Mouse (Mus musculus) heart, embryonic 16.5 days (tissue): ENCODE measurements around the gene Timeless. TPM values are rescaled to one million over a fixed set of nuclear protein-coding genes. Genes with fewer than 3 reads are reported as not detected.
A peak's percentile ranks its signal among the peaks of the same experiment; 100 is the strongest.

ENCODE experiments used
- ATAC-seq: fragments of 200-750 bp; cut with Nextera tagmentation; replicated peaks from 2 replicates; pipeline ENCODE4 v1.8.0; 2017; ENCODE audit warnings: moderate number of reproducible peaks; ENCODE audit not compliant: insufficient read depth, low FRiP score; ENCODE audit errors: extremely low read depth
- H3K27ac ChIP-seq: fragments of 300-500 bp; sonication (generic); 2 replicates; pipeline ENCODE4 v1.5.1; 2014; ENCODE audit warnings: mild to moderate bottlenecking, low read length, control low read depth, moderate library complexity
- H3K27me3 ChIP-seq: fragments of 300-500 bp; sonication (generic); 2 replicates; pipeline ENCODE4 v1.6.1; 2014; ENCODE audit warnings: low read length, mixed read lengths; ENCODE audit not compliant: control insufficient read depth, insufficient read depth
- H3K36me3 ChIP-seq: fragments of 300-500 bp; sonication (generic); 2 replicates; pipeline ENCODE4 v1.6.1; 2014; ENCODE audit not compliant: control insufficient read depth, insufficient read depth
- H3K4me1 ChIP-seq: fragments of 300-500 bp; sonication (generic); 2 replicates; pipeline ENCODE4 v1.6.1; 2014; ENCODE audit warnings: low read length, mixed read lengths; ENCODE audit not compliant: control insufficient read depth, insufficient read depth
- H3K4me2 ChIP-seq: fragments of 300-500 bp; sonication (generic); 2 replicates; pipeline ENCODE4 v1.6.1; 2014; ENCODE audit warnings: low read depth, mild to moderate bottlenecking, control low read depth, low read length
- H3K4me3 ChIP-seq: fragments of 300-500 bp; sonication (generic); 2 replicates; pipeline ENCODE4 v1.5.1; 2014; ENCODE audit warnings: mild to moderate bottlenecking, control low read depth, low read length
- H3K9ac ChIP-seq: fragments of 300-500 bp; sonication (generic); 2 replicates; pipeline ENCODE4 v1.6.1; 2014; ENCODE audit warnings: low read length, control low read depth
- H3K9me3 ChIP-seq: fragments of 300-500 bp; sonication (generic); replicated peaks from 2 replicates; pipeline ENCODE4 v1.6.1; 2016; ENCODE audit warnings: low read length; ENCODE audit not compliant: control insufficient read depth
- WGBS: fragments of 180-500 bp; shearing (Covaris S2); extraction: QIAGEN DNeasy Blood & Tissue Kit; methylation state at CpG from one replicate; pipeline ENCODE4 v1.1.7; 2014; 5-methylcytosine and 5-hydroxymethylcytosine counted together
- polyA plus RNA-seq: library from polyadenylated mRNA; unstranded; fragments of >200 nt; fragmentation: Nextera tagmentation; extraction: Ambion mirVana; gene quantifications from 2 replicates; pipeline ENCODE4 v1.2.1, GENCODE M21; 2015

Timeless gene
- polyA plus RNA-seq, 1 experiment from 2014 or later = 30.4 TPM

- Histone ChIP-seq H3K9ac (no peak overlapping the region), H3K9me3 (no peaks in the 10 kb centered on the region), H3K36me3 (peaks cover 17% of the 10 kb centered on the region), H3K27ac (no peak overlapping the region), H3K4me2 (no peak overlapping the region), H3K4me1 (peaks cover 10% of the 10 kb centered on the region; the same call in 1 of the 2 replicates), H3K27me3 (no peaks in the 10 kb centered on the region), H3K4me3 (no peak overlapping the region)
- no peak for ATAC-seq
- WGBS = 90% methylated on average over 4 of the region's 4 CpGs
Measured at GRCm38 (mm10) chr10:128239140-128239539, 7.3 kb downstream of the Timeless start.

DNA sequence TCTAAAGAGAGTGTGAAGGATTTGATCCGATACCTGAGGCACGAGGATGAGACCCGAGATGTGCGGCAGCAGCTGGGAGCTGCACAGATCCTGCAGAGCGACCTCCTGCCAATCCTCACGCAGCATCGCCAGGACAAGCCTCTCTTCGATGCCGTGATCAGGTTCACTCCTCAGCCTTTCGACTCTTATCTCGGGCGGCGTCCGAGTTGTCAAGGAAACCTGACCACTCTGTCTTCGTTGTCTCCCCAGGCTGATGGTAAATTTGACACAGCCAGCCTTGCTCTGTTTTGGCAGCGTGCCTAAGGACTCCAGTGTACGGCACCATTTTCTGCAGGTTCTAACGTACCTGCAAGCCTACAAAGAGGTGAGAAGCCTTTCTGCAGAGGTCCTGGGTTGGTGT lies 8.3 kb downstream of the Timeless start:
- Histone ChIP-seq H3K27ac (no peak overlapping the region), H3K4me2 (no peak overlapping the region), H3K4me3 (no peak overlapping the region), H3K9me3 (no peaks in the 10 kb centered on the region), H3K4me1 (peaks cover 10% of the 10 kb centered on the region; the same call in 1 of the 2 replicates), H3K36me3 (peaks cover 19% of the 10 kb centered on the region), H3K9ac (no peak overlapping the region), H3K27me3 (no peaks in the 10 kb centered on the region)
- WGBS = 65% methylated on average over 18 of the region's 18 CpGs
- no peak for ATAC-seq

DNA sequence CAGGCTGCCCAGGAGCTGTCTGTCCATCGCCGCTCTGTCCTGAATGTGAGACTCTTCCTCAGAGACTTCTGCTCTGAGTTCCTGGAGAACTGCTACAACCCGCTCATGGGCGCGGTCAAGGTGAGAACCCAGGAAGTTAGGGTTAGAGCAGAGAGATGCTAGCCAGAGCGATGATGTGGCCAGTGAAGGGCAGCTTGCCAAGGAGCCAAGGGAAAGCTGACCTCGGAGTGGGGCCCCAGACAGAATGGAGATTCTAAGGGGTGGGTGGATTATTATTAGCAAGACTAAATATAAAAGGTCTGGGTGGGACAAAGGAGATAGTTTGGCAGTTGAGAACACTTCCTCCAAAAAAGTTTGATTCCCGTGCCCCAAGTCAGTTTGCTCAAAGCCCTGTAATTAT lies 11.4 kb downstream of the Timeless start:
- peaks cover 20% of the 10 kb centered on the region for H3K36me3 ChIP-seq
- peak overlapping the region; percentile 22; the same call in 1 of the 2 replicates for H3K9ac ChIP-seq
- H3K4me3 ChIP-seq = no peak overlapping the region
- WGBS = 73% methylated on average over 8 of the region's 8 CpGs
- ATAC-seq = no peak
- H3K4me1 ChIP-seq = peaks cover 5% of the 10 kb centered on the region; the same call in 1 of the 2 replicates
- peak overlapping the region; percentile 64 for H3K27ac ChIP-seq
- H3K4me2 ChIP-seq = no peak overlapping the region
- H3K27me3 ChIP-seq = no peaks in the 10 kb centered on the region
- H3K9me3 ChIP-seq = no peaks in the 10 kb centered on the region

GRCm38 (mm10) chr10:128244121-128244520 lies 12.3 kb downstream of the Timeless start:
- no peak for ATAC-seq

GRCm38 (mm10) chr10:128247020-128247732 lies 15.3 kb downstream of the Timeless start:
- H3K4me3 ChIP-seq = peak overlapping the region; percentile 9; the same call in 1 of the 2 replicates
- H3K36me3 ChIP-seq = peaks cover 37% of the 10 kb centered on the region
- WGBS = 71% methylated on average over 17 of the region's 17 CpGs
- H3K9ac ChIP-seq = no peak overlapping the region
- peak; percentile 71 for ATAC-seq
- peak overlapping the region; percentile 78 for H3K27ac ChIP-seq
- no peaks in the 10 kb centered on the region for H3K27me3 ChIP-seq
- peak overlapping the region; percentile 23 for H3K4me2 ChIP-seq
- H3K9me3 ChIP-seq = no peaks in the 10 kb centered on the region
- peaks cover 5% of the 10 kb centered on the region; the same call in 1 of the 2 replicates for H3K4me1 ChIP-seq

More at GRCm38 (mm10) chr10:128244121-128244520, 12.3 kb downstream of the Timeless start:
- no peak overlapping the region for H3K4me2 ChIP-seq
- H3K36me3 ChIP-seq = peaks cover 23% of the 10 kb centered on the region
- no peak overlapping the region for H3K4me3 ChIP-seq
- 91% methylated on average over 15 of the region's 15 CpGs for WGBS
- H3K27ac ChIP-seq = no peak overlapping the region
- H3K9ac ChIP-seq = no peak overlapping the region
- H3K4me1 ChIP-seq = peaks cover 5% of the 10 kb centered on the region; the same call in 1 of the 2 replicates
- H3K9me3 ChIP-seq = no peaks in the 10 kb centered on the region
- H3K27me3 ChIP-seq = no peaks in the 10 kb centered on the region

DNA sequence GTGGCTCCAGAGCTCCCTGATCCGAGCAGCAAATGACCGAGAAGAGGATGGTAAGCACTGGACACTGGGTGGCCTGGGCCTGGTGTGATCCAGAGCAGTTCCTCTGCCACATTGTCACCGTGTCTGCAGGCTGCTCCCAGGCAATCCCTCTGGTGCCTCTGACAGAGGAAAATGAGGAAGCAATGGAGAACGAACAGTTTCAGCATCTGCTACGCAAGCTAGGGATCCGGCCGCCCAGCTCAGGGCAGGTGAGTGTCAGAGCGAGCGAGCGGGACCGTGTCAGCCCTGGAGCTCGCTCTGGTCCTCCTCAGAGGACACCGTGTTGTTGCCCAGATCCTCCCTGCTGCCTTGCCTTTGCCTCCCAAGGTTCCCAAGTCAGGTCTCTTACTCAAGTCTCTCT lies 18.7 kb downstream of the Timeless start:
- Histone ChIP-seq H3K36me3 (peaks cover 36% of the 10 kb centered on the region), H3K4me3 (no peak overlapping the region), H3K4me2 (no peak overlapping the region), H3K27ac (no peak overlapping the region), H3K9me3 (no peaks in the 10 kb centered on the region), H3K9ac (no peak overlapping the region), H3K27me3 (no peaks in the 10 kb centered on the region), H3K4me1 (no peaks in the 10 kb centered on the region)
- WGBS = 91% methylated on average over 13 of the region's 13 CpGs
- ATAC-seq = no peak

DNA sequence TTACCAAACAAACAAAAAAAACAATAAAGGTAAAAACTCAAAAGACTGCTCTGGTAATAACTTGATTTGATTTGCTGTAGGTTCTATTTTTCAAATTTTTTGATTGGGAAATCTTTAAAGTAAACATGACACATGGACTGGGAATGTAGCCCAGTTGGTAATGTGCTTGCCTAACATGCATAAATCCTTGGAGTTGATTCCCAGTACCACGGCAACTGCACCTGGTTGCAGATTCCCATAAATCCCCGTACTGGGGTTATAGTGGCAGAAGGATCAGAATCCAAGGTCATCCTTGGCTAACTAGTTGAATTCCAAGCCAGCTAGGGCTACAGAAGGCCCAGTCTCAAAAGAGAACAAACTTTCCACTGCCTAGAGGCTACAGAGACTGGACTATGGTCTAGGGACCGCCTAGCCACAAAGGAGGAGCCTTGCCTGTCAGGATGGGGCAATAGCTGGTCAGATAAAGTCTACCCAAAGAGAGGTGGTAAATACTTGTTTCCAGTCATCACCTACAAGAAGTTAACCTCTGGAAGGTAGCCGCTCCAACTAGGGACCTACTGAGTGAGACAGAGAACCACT lies 21.9 kb downstream of the Timeless start, which contains the start of gene Apon:
Apon (plus strand) TSS at position 420 of the 579 bp plus-strand sequence.
- WGBS = 83% methylated on average over 4 of the region's 4 CpGs

DNA sequence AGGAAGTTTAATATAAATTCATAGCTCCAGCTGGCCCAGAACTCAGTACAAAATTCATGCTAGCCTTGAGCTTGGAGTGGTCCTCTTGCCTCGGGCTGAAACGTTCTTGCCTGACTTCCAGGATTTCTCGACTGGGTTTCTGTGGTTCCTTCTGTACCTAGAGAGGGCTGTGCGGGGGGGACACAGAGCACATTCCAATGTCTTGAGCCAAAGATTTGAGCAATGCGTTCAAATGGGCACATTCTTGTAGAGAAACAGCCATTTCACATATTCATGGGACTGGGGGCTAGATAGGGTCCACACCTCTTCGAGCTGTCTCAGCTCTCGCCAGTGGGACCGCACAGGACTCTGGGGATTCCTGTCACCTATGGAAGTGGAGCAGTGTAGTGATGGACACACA lies 24.1 kb downstream of the Timeless start:
- no peaks in the 10 kb centered on the region for H3K27me3 ChIP-seq
- no peak for ATAC-seq
- no peak overlapping the region for H3K4me2 ChIP-seq
- no peak overlapping the region for H3K9ac ChIP-seq
- H3K4me3 ChIP-seq = no peak overlapping the region
- H3K27ac ChIP-seq = no peak overlapping the region
- peaks cover 17% of the 10 kb centered on the region; the same call in 1 of the 2 replicates for H3K36me3 ChIP-seq
- H3K4me1 ChIP-seq = no peaks in the 10 kb centered on the region
- no peaks in the 10 kb centered on the region for H3K9me3 ChIP-seq
- WGBS = 78% methylated on average over 8 of the region's 8 CpGs

More for the DNA sequence above, 21.9 kb downstream of the Timeless start, which contains the start of gene Apon:
- no peaks in the 10 kb centered on the region for H3K4me1 ChIP-seq
- H3K9me3 ChIP-seq = no peaks in the 10 kb centered on the region
- ATAC-seq = no peak
- no peak within 1 kb of the TSS for H3K9ac ChIP-seq
- H3K4me3 ChIP-seq = no peak within 1 kb of the TSS
- peaks cover 32% of the 10 kb centered on the region for H3K36me3 ChIP-seq
- H3K27ac ChIP-seq = no peak within 1 kb of the TSS
- H3K4me2 ChIP-seq = no peak within 1 kb of the TSS
- no peaks in the 10 kb centered on the region for H3K27me3 ChIP-seq

DNA sequence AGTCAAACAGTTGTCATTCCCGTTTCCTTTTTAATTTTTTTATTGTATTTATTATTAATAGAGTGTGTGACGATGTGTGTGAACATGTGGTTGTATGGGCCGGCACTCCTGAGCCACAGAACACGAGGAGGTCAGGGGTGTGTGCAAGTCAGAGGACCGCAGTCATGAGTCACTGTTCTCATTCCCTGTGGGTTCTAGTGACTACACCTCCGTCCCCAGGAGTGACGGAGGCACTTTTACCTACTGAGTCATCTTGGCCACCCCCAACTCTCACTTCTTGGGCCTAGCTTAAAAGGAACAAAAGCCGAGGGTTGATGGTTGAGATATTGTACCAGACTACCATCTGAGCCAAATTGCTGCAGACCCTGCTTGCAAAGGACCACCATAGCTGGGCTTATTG lies 24.5 kb downstream of the Timeless start:
- H3K4me1 ChIP-seq = no peaks in the 10 kb centered on the region
- H3K9me3 ChIP-seq = no peaks in the 10 kb centered on the region
- H3K4me3 ChIP-seq = no peak overlapping the region
- H3K27me3 ChIP-seq = no peaks in the 10 kb centered on the region
- peaks cover 15% of the 10 kb centered on the region; the same call in 1 of the 2 replicates for H3K36me3 ChIP-seq
- ATAC-seq = no peak
- WGBS = 78% methylated on average over 8 of the region's 8 CpGs
- H3K4me2 ChIP-seq = no peak overlapping the region
- no peak overlapping the region for H3K27ac ChIP-seq
- H3K9ac ChIP-seq = no peak overlapping the region
